Mouse (Mus musculus) forebrain, embryonic 14.5 days (tissue): Measurements from ENCODE around the gene Plscr4. TPM values are rescaled to one million over a fixed set of nuclear protein-coding genes. Genes with fewer than 3 reads are reported as not detected.

Experiments
- ATAC-seq: fragments of 200-750 bp; cut with Nextera tagmentation; 2 replicates; pipeline ENCODE4 v1.8.0; 2017; ENCODE audit warnings: mild to moderate bottlenecking, moderate library complexity
- DNase-seq: peaks from one replicate; pipeline ENCODE4 v3.0.0-alpha.2; 2015; ENCODE audit warnings: low spot score
- H3K27ac ChIP-seq: fragments of 300-500 bp; sonication (generic); 2 replicates; pipeline ENCODE4 v1.5.1; 2014; ENCODE audit warnings: low read depth, mild to moderate bottlenecking, control low read depth, low read length, moderate library complexity
- H3K27me3 ChIP-seq: fragments of 300-500 bp; sonication (generic); replicated peaks from 2 replicates; pipeline ENCODE4 v1.6.1; 2014; ENCODE audit warnings: low read length, control low read depth, mixed read lengths; ENCODE audit not compliant: control insufficient read depth, insufficient read depth
- H3K36me3 ChIP-seq: fragments of 300-500 bp; sonication (generic); 2 replicates; pipeline ENCODE4 v1.6.1; 2014; ENCODE audit warnings: low read length, control low read depth; ENCODE audit not compliant: control insufficient read depth, insufficient read depth
- H3K4me1 ChIP-seq: fragments of 300-500 bp; sonication (generic); 2 replicates; pipeline ENCODE4 v1.6.1; 2014; ENCODE audit warnings: antibody characterized with exemption, low read length, control low read depth; ENCODE audit not compliant: control insufficient read depth, insufficient read depth
- H3K4me2 ChIP-seq: fragments of 300-500 bp; sonication (generic); 2 replicates; pipeline ENCODE4 v1.6.1; 2014; ENCODE audit warnings: mild to moderate bottlenecking, control low read depth, low read length
- H3K4me3 ChIP-seq: fragments of 300-500 bp; sonication (generic); 2 replicates; pipeline ENCODE4 v1.5.1; 2014; ENCODE audit warnings: low read depth, low read length, control low read depth
- H3K9ac ChIP-seq: fragments of 300-500 bp; sonication (generic); 2 replicates; pipeline ENCODE4 v1.6.1; 2014; ENCODE audit warnings: mild to moderate bottlenecking, low read length, control low read depth, moderate library complexity
- H3K9me3 ChIP-seq: fragments of 300-500 bp; sonication (generic); replicated peaks from 2 replicates; pipeline ENCODE4 v1.6.1; 2016; ENCODE audit warnings: low read length, control low read depth, mixed read lengths; ENCODE audit not compliant: control insufficient read depth
- WGBS: fragments of 180-500 bp; shearing (Covaris S2); extraction: QIAGEN DNeasy Blood & Tissue Kit; methylation state at CpG from one replicate; pipeline ENCODE4 v1.1.7; 2014; 5-methylcytosine and 5-hydroxymethylcytosine counted together
- polyA plus RNA-seq: library from polyadenylated mRNA; unstranded; fragments of >200 nt; fragmentation: Nextera tagmentation; extraction: Ambion mirVana; gene quantifications from 2 replicates; pipeline ENCODE4 v1.2.1, GENCODE M21; 2014

The Plscr4 gene
- 1.1 and 1.7 TPM in 2 replicates for polyA plus RNA-seq

- H3K36me3 ChIP-seq, result no peaks in the 10 kb centered on the region
- peak within 1 kb of the TSS; percentile 52 for H3K4me3 ChIP-seq
Measured at GRCm38 (mm10) chr9:92457261-92458058, at the start of gene Plscr4. Gene Plscr4, plus strand, starts transcription at chr9:92457373.

DNA sequence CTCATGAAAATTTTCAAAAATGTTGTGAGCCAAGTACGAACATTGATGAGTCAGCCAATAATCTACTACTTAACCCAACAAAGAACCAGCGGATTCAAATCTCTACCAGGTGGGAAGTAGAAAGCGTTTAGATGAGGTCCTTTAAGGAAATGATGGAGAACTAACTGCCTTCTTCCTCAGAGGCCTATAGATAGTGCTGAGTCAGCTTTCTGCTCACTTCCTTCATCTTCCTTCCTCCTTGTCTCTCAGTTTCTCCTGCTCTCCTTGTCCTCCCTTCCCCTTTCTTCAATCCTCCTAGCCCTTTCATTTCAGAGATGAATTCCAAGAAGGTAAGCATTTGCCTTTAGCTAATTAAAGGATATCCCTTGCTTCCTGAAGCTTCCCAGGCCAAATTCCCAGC, 46.9 kb upstream of the Plscr4 start:
- Histone ChIP-seq H3K4me3 (no peak overlapping the region), H3K27me3 (no peaks in the 10 kb centered on the region), H3K9ac (no peak overlapping the region), H3K27ac (no peak overlapping the region), H3K36me3 (no peaks in the 10 kb centered on the region), H3K4me1 (no peaks in the 10 kb centered on the region), H3K4me2 (no peak overlapping the region), H3K9me3 (no peaks in the 10 kb centered on the region)
- 96% methylated on average over 3 of the region's 3 CpGs for WGBS
- DNase-seq (no peak), ATAC-seq (no peak)

More at GRCm38 (mm10) chr9:92457261-92458058, at the start of gene Plscr4:
- Histone ChIP-seq H3K4me1 (peaks cover 2% of the 10 kb centered on the region; the same call in 1 of the 2 replicates), H3K27me3 (no peaks in the 10 kb centered on the region), H3K4me2 (peak within 1 kb of the TSS; percentile 84), H3K9ac (peak within 1 kb of the TSS; percentile 71), H3K27ac (no peak within 1 kb of the TSS), H3K9me3 (no peaks in the 10 kb centered on the region)
- 13% methylated on average over 42 of the region's 43 CpGs for WGBS
- DNase-seq (peak; percentile 48), ATAC-seq (peak; percentile 95)

- ATAC-seq (no peak), DNase-seq (no peak)
- Histone ChIP-seq H3K27ac (no peak overlapping the region), H3K4me1 (no peaks in the 10 kb centered on the region), H3K4me2 (no peak overlapping the region), H3K9ac (no peak overlapping the region), H3K36me3 (no peaks in the 10 kb centered on the region), H3K4me3 (no peak overlapping the region), H3K9me3 (no peaks in the 10 kb centered on the region), H3K27me3 (no peaks in the 10 kb centered on the region)
- 87% methylated on average over 2 of the region's 2 CpGs for WGBS
Measured at GRCm38 (mm10) chr9:92412045-92412444, 45.1 kb upstream of the Plscr4 start.

- H3K27me3 ChIP-seq, result no peaks in the 10 kb centered on the region
- H3K27ac ChIP-seq, result no peak overlapping the region
- H3K4me1 ChIP-seq, result no peaks in the 10 kb centered on the region
- H3K4me3 ChIP-seq, result no peak overlapping the region
- WGBS, result 90% methylated on average over 3 of the region's 3 CpGs
- no peak overlapping the region for H3K4me2 ChIP-seq
- H3K9me3 ChIP-seq, result no peaks in the 10 kb centered on the region
- no peaks in the 10 kb centered on the region for H3K36me3 ChIP-seq
- H3K9ac ChIP-seq, result no peak overlapping the region
- ATAC-seq (no peak), DNase-seq (no peak)
Measured at GRCm38 (mm10) chr9:92413684-92414083, 43.5 kb upstream of the Plscr4 start.

- H3K9me3 ChIP-seq, result no peaks in the 10 kb centered on the region
- ATAC-seq (no peak), DNase-seq (no peak)
- no peak overlapping the region for H3K27ac ChIP-seq
- H3K4me2 ChIP-seq, result no peak overlapping the region
- no peak overlapping the region for H3K4me3 ChIP-seq
- no peaks in the 10 kb centered on the region for H3K27me3 ChIP-seq
- no peaks in the 10 kb centered on the region for H3K4me1 ChIP-seq
- H3K9ac ChIP-seq, result no peak overlapping the region
- no peaks in the 10 kb centered on the region for H3K36me3 ChIP-seq
Measured at GRCm38 (mm10) chr9:92437781-92438180, 19.4 kb upstream of the Plscr4 start.

DNA sequence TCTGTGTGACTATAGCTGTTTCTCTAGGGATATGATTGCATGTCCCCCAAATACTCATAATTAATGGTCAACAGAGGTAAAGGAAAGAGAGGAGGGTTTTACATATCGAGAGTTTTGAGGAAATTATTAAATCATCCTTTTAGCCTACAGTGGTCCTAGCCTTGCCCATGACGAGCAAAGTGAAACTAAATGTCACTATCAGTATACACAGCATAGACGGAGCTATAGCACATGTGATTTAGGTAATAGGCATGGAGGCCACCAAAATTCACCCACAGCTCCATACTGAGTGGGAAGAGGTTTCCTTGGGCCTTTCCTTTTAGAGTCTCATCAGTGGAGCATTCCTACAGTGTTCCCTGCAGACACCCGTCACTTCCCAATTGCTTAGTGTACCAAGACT, 15.7 kb upstream of the Plscr4 start:
- DNase-seq (no peak), ATAC-seq (no peak)
- no peaks in the 10 kb centered on the region for H3K36me3 ChIP-seq
- no peak overlapping the region for H3K27ac ChIP-seq
- H3K27me3 ChIP-seq, result no peaks in the 10 kb centered on the region
- WGBS, result 84% methylated on average over 4 of the region's 4 CpGs
- H3K9ac ChIP-seq, result no peak overlapping the region
- H3K4me1 ChIP-seq, result no peaks in the 10 kb centered on the region
- H3K4me2 ChIP-seq, result no peak overlapping the region
- no peaks in the 10 kb centered on the region for H3K9me3 ChIP-seq
- H3K4me3 ChIP-seq, result no peak overlapping the region

DNA sequence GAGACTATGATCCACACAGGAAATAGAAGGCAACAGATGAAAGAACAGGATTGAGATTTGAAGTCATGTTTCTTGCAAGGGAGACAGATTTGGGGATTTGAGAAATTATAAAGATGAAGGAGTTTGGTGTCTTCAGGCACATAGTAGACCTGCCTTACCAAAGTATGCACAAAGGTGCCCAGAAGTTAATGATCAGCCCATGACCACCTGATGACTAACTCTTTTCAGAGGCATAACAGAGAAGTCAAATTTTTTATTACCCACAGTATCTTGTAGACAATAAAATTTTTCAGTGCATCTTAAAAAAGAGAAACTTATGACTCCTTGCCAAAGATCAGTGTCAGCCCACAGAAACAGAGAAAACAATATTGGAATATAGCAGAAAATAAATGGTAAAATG, 12.6 kb upstream of the Plscr4 start:
- no peak for ATAC-seq

DNA sequence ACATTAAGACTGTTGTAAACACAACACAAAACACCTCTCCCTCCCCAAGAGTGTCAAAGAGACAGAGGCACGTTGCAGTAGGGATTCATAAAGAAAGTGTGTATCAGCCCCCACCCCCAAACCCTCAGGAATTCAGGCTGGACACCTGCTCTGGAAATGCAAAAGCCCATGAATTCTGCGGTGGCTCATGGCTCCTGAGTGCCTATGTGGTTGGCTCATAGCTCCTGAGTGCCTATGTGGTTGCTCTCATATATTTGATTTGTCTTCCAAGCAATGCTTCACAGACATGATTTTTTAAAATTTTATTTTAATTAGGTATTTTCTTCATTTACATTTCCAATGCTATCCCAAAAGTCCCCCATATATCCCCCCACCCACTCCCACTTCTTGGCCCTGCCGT, 568 bp upstream of the Plscr4 start:
- 83% methylated on average over 3 of the region's 3 CpGs for WGBS
- H3K4me3 ChIP-seq, result no peak overlapping the region
- H3K4me2 ChIP-seq, result no peak overlapping the region
- no peak overlapping the region for H3K27ac ChIP-seq
- no peaks in the 10 kb centered on the region for H3K36me3 ChIP-seq
- DNase-seq, result no peak
- peaks cover 2% of the 10 kb centered on the region; the same call in 1 of the 2 replicates for H3K4me1 ChIP-seq
- H3K9me3 ChIP-seq, result no peaks in the 10 kb centered on the region
- ATAC-seq, result no peak
- no peak overlapping the region for H3K9ac ChIP-seq
- no peaks in the 10 kb centered on the region for H3K27me3 ChIP-seq

More for the DNA sequence above, 12.6 kb upstream of the Plscr4 start:
- Histone ChIP-seq H3K9ac (no peak overlapping the region), H3K9me3 (no peaks in the 10 kb centered on the region), H3K27ac (no peak overlapping the region), H3K4me2 (no peak overlapping the region), H3K4me3 (no peak overlapping the region), H3K27me3 (no peaks in the 10 kb centered on the region), H3K4me1 (no peaks in the 10 kb centered on the region), H3K36me3 (no peaks in the 10 kb centered on the region)
- DNase-seq, result no peak

DNA sequence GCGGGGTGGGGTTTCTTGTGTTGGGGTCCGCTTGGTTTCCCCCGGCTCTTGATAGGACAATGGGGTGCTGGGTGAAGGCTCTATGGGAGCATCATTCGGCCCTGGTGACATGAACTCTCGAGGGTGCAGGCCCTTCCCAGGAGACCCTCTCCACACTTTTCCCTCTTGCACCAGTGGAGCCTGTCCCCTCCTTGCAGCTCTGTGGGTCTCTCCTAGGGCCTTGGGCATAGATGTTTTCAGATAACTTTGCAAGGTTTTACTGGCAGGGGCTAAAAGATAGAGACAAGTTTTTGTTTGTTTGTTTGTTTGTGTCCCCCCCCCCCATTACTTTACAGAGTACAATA, 858 bp downstream of the Plscr4 start:
- Histone ChIP-seq H3K27ac (no peak overlapping the region), H3K27me3 (no peaks in the 10 kb centered on the region), H3K4me3 (peak overlapping the region; percentile 52), H3K9me3 (no peaks in the 10 kb centered on the region), H3K4me2 (peak overlapping the region; percentile 84), H3K9ac (peak overlapping the region; percentile 71), H3K36me3 (no peaks in the 10 kb centered on the region), H3K4me1 (peaks cover 2% of the 10 kb centered on the region; the same call in 1 of the 2 replicates)
- DNase-seq, result no peak
- ATAC-seq, result no peak; the same call in 1 of the 2 replicates
- WGBS, result 0% methylated on average over 5 of the region's 5 CpGs
